Mouse (Mus musculus) G1E-ER4 (cell line): ENCODE results near the gene Bad. TPM values are rescaled to one million over a fixed set of nuclear protein-coding genes. Genes with fewer than 3 reads are reported as not detected.

Experiments
- GATA1 ChIP-seq: IDR thresholded peaks from one replicate; pipeline ENCODE4 v1.8.0; 2012; ENCODE audit warnings: low read length, inconsistent platforms
- polyA plus RNA-seq: library from polyadenylated mRNA; stranded (reverse); fragments of >175 nt; gene quantifications from 2 replicates; pipeline ENCODE4 v1.2.3, GENCODE M21; 2012

The Bad gene
- polyA plus RNA-seq, 1 experiment = 90.9 TPM

- no peak for TF ChIP-seq GATA1
Observed at GRCm38 (mm10) chr19:6942249-6942691, 609 bp downstream of the Bad start, which contains the start of gene Gpr137. TSS of gene Gpr137 (minus strand) at chr19:6942480.

GRCm38 (mm10) chr19:6942764-6943163, 1.1 kb downstream of the Bad start:
- no peak for TF ChIP-seq GATA1

- TF ChIP-seq GATA1 = no peak
Observed at GRCm38 (mm10) chr19:6943709-6944108, 2.0 kb downstream of the Bad start.

GRCm38 (mm10) chr19:6947742-6948141, 6.1 kb downstream of the Bad start:
- TF ChIP-seq GATA1 = no peak

- no peak for TF ChIP-seq GATA1
Observed at GRCm38 (mm10) chr19:6948186-6948585, 6.5 kb downstream of the Bad start.

GRCm38 (mm10) chr19:6949532-6949931, 7.9 kb downstream of the Bad start:
- TF ChIP-seq GATA1 = no peak

GRCm38 (mm10) chr19:6949951-6950350, 8.3 kb downstream of the Bad start:
- TF ChIP-seq GATA1 = no peak

GRCm38 (mm10) chr19:6950613-6951153, 9.0 kb downstream of the Bad start:
- TF ChIP-seq GATA1 = no peak

- no peak for TF ChIP-seq GATA1
Observed at GRCm38 (mm10) chr19:6951381-6951968, 9.8 kb downstream of the Bad start.

GRCm38 (mm10) chr19:6951994-6952711, 10.5 kb downstream of the Bad start:
- TF ChIP-seq GATA1 = no peak

GRCm38 (mm10) chr19:6952712-6953037, 11.0 kb downstream of the Bad start:
- TF ChIP-seq GATA1 = no peak

- TF ChIP-seq GATA1 = no peak
Observed at GRCm38 (mm10) chr19:6954046-6954445, 12.4 kb downstream of the Bad start.

GRCm38 (mm10) chr19:6955424-6955823, 13.8 kb downstream of the Bad start:
- TF ChIP-seq GATA1 = no peak

- TF ChIP-seq GATA1 = no peak
Observed at GRCm38 (mm10) chr19:6956461-6956860, 14.8 kb downstream of the Bad start.

- TF ChIP-seq GATA1 = no peak
Observed at GRCm38 (mm10) chr19:6968491-6969271, 27.0 kb downstream of the Bad start.

GRCm38 (mm10) chr19:6969291-6969664, 27.6 kb downstream of the Bad start:
- TF ChIP-seq GATA1 = no peak
